Mouse (Mus musculus): ENCODE data around the gene Il1r2.

DNA sequence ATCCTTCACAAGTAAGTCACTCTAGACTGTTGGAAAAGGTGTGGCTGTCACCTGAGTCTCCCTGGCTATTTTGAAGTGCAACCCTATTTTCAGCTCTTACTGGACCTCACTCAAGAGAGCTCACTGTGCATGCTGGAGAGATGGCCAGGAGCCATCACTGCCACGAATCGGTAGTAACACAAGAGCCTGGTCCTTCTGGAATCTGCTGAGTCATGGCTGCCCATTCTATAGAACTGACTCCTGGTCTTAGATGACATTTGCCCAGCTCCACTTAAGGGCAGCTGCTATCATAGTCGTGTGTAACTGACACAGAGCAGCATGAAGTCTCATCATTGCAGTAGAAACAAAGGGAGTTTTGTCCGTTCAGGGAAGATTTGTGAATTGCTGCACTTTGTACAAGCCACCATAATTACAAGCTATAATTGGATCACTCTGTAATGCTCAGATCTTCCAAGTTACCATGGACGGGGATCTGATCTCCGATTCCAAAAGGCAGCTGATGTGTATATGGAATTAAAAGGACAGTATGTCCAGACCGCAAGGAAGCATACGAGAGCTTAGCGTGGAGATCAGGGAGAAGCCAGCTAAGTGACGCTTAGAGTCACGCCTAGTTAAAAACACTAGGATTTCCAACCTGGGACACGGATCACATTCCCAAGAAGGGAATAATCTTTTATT, 40.0 kb upstream of the Il1r2 start:
- TF ChIP-seq POLR2A (IDR thresholded peaks at IDR 0.05; ENCODE audit: insufficient read depth, low read depth, low read length) = no peak
- no peak for TF ChIP-seq CTCF (IDR thresholded peaks at IDR 0.05; ENCODE audit: insufficient read depth, low read depth, low read length)
